Mouse (Mus musculus): ENCODE measurements around the gene Rae1. TPM values are rescaled to one million over a fixed set of nuclear protein-coding genes. Genes with fewer than 3 reads are reported as not detected.
A peak's percentile ranks its signal among the peaks of the same experiment; 100 is the strongest.

The Rae1 gene
- polyA plus RNA-seq, 1 experiment from 2014 or later: 143 TPM

DNA sequence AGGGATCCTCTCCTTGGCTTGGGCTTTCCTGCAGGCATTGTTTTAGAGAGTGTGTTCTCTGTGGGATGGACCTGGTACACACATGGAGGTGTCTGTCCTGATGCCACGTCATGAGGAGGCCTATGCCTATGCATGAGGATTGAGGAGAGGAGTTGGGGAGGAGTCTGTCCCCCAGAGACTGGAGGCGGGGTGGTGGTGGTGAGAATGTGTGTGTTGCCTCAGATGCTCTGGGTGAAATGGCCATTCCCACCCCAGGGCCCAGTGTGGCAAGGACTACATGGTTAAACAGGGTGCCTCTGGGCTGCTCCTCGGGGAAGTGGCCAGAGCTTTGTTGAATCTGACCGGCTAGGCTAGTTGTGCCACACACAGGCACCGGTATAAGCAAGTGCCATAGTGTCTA, 26.4 kb downstream of the Rae1 start:
- ATAC-seq (replicated peaks; ENCODE audit: low FRiP score, low TSS enrichment, low read depth) (no peak), DNase-seq (ENCODE audit: low spot score) (no peak)
- H3K9me3 ChIP-seq (ENCODE audit: control insufficient read depth, low read length): no peaks in the 10 kb centered on the region
- peaks cover 26% of the 10 kb centered on the region for H3K36me3 ChIP-seq (ENCODE audit: control insufficient read depth, insufficient read depth, low read length)
- H3K4me2 ChIP-seq (ENCODE audit: low read length): no peak overlapping the region
- H3K27me3 ChIP-seq (replicated peaks; ENCODE audit: control insufficient read depth, insufficient read depth, low read length): no peaks in the 10 kb centered on the region
- WGBS: 76% methylated on average over 5 of the region's 5 CpGs
- no peak overlapping the region for H3K27ac ChIP-seq (ENCODE audit: low read depth)
- H3K9ac ChIP-seq (ENCODE audit: low read length): no peak overlapping the region
- peaks cover 26% of the 10 kb centered on the region for H3K4me1 ChIP-seq (replicated peaks; ENCODE audit: control insufficient read depth, insufficient read depth, low read length)
- H3K4me3 ChIP-seq (ENCODE audit: low read depth, low read length): no peak overlapping the region

DNA sequence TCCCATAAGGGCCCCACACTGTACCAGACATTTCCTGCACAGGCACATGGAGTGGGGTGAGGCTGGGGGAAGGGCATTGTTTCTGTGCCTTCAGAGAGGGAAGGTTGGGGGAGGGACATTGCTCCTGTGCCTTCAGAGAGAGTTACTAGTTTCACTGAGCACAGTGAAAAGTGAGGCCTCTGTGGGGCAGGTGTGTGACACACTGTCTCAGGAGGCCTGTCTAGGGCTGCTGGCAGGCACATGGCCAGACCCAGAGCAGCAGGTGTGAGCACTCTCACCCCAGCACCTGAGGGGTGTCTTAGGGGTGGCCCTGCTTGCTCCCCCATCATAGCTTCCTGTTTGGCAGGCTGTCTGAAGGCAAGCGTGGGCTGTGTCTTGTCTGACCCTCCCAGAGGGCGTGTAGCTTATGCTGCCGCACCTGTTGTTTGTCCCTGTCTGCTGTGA, 26.8 kb downstream of the Rae1 start:
- H3K9me3 ChIP-seq (ENCODE audit: control insufficient read depth, low read length): no peaks in the 10 kb centered on the region
- H3K36me3 ChIP-seq (ENCODE audit: control insufficient read depth, insufficient read depth, low read length): peaks cover 30% of the 10 kb centered on the region
- ATAC-seq (replicated peaks; ENCODE audit: low FRiP score, low TSS enrichment, low read depth) (0 out of 2 replicates have a peak, but pooled peaks have one; percentile 10), DNase-seq (ENCODE audit: low spot score) (no peak)
- no peak overlapping the region for H3K4me3 ChIP-seq (ENCODE audit: low read depth, low read length)
- 54% methylated on average over 3 of the region's 3 CpGs for WGBS
- no peaks in the 10 kb centered on the region for H3K27me3 ChIP-seq (replicated peaks; ENCODE audit: control insufficient read depth, insufficient read depth, low read length)
- H3K27ac ChIP-seq (ENCODE audit: low read depth): no peak overlapping the region
- H3K9ac ChIP-seq (ENCODE audit: low read length): no peak overlapping the region
- no peak overlapping the region for H3K4me2 ChIP-seq (ENCODE audit: low read length)
- peaks cover 26% of the 10 kb centered on the region for H3K4me1 ChIP-seq (replicated peaks; ENCODE audit: control insufficient read depth, insufficient read depth, low read length)

DNA sequence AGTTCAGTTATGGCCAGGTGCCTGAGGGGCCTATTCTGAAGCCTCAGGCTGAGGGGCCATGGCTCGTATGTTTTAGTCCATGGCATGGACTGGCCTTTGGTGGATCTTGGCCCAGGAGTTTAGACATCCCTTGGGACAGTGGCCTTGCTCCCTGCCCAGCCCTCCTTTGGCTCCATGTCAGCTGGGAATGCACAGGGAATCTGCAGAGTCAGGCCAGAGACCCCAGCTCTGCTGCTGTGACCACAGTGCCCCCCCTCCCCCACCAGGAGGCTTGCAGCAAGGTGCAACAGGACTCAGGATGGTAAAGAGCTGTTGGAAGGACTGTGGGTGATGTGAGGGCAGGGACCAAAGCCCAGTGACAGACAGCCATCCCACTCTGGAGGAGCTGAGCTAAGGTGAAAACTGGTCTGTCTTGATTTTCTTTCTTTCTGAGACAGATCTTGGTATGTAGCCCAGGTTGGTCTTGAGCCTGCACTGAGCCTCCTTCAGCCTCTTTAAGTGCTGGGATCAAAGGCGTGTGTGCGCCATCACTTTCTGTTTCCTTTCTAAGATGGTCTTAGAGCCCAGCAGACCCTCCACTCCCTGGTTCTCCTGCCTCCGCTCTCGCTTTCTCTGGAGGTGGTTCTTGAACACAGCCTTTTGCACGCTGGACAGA, 27.4 kb downstream of the Rae1 start:
- Histone ChIP-seq H3K27me3 (replicated peaks; ENCODE audit: control insufficient read depth, insufficient read depth, low read length) (no peaks in the 10 kb centered on the region), H3K9ac (ENCODE audit: low read length) (no peak overlapping the region), H3K36me3 (ENCODE audit: control insufficient read depth, insufficient read depth, low read length) (peaks cover 36% of the 10 kb centered on the region), H3K27ac (ENCODE audit: low read depth) (no peak overlapping the region), H3K4me3 (ENCODE audit: low read depth, low read length) (no peak overlapping the region), H3K4me1 (replicated peaks; ENCODE audit: control insufficient read depth, insufficient read depth, low read length) (peaks cover 26% of the 10 kb centered on the region), H3K9me3 (ENCODE audit: control insufficient read depth, low read length) (no peaks in the 10 kb centered on the region), H3K4me2 (ENCODE audit: low read length) (no peak overlapping the region)
- DNase-seq (ENCODE audit: low spot score) (no peak), ATAC-seq (replicated peaks; ENCODE audit: low FRiP score, low TSS enrichment, low read depth) (no peak)
- 89% methylated on average over 6 of the region's 6 CpGs for WGBS

DNA sequence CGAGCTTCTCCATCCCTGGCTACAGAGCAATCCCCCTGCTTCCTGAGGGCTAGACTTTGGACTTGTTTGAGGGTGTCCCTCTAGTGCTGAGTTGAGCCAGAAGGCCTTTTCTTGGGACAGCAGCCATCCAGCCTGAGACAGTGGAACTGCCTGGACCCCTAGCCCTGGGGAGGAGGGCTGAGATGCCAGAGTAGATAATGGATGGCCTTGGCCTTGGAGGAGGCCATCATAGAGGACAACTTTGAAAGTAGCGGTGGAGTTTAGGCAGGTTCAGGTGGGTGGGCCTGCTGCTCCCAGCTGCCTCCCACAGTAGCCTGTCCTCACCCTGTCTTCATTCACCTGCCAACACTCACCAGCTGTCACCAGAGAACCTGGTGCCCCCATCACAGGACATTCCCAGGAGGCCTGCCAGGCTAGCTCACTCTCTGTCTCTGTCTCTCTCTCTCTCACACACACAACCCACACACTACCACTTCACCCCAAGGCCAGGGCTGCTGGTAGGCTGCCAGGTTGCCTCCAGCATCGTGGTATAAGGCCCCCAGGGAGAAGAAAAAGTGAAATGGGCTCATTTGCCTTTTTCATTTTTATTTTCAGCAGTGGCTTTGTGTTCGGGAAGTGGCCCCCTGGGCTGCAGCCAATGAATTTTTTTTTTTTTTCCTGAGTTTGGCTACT, 28.0 kb downstream of the Rae1 start:
- Histone ChIP-seq H3K27ac (ENCODE audit: low read depth) (no peak overlapping the region), H3K9me3 (ENCODE audit: control insufficient read depth, low read length) (no peaks in the 10 kb centered on the region), H3K4me3 (ENCODE audit: low read depth, low read length) (no peak overlapping the region), H3K4me2 (ENCODE audit: low read length) (no peak overlapping the region), H3K27me3 (replicated peaks; ENCODE audit: control insufficient read depth, insufficient read depth, low read length) (no peaks in the 10 kb centered on the region), H3K4me1 (replicated peaks; ENCODE audit: control insufficient read depth, insufficient read depth, low read length) (peaks cover 22% of the 10 kb centered on the region), H3K9ac (ENCODE audit: low read length) (no peak overlapping the region), H3K36me3 (ENCODE audit: control insufficient read depth, insufficient read depth, low read length) (peaks cover 39% of the 10 kb centered on the region)
- 73% methylated on average over 4 of the region's 4 CpGs for WGBS
- DNase-seq (ENCODE audit: low spot score) (no peak), ATAC-seq (replicated peaks; ENCODE audit: low FRiP score, low TSS enrichment, low read depth) (no peak)

DNA sequence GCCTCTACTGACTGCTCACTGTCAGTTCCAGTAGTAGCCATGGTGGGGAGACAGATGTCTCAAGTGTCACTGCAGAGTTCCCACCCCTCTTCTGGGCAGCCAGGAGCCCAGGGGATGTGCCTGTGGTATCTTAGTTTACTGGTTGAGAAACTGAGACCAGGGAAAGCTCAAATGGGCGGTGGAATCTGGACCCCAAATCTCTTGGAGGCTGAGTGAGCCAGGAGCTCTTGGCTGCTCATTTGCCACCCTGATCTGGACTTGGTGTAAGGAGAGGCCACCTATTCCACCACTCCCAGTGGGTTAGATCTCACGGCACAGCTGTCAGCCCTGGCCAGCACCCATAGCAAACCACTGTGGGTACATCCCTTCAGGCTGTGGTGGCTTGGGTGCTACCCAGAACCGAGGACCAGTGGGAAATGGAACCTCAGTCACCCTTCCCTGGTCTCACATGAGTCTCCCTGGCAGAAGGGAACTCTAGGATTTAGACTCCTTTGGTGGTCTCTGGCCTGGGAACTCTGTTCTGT, 28.7 kb downstream of the Rae1 start:
- 86% methylated on average over 3 of the region's 3 CpGs for WGBS
- Histone ChIP-seq H3K9ac (ENCODE audit: low read length) (no peak overlapping the region), H3K4me3 (ENCODE audit: low read depth, low read length) (no peak overlapping the region), H3K36me3 (ENCODE audit: control insufficient read depth, insufficient read depth, low read length) (peaks cover 45% of the 10 kb centered on the region), H3K27ac (ENCODE audit: low read depth) (no peak overlapping the region), H3K4me1 (replicated peaks; ENCODE audit: control insufficient read depth, insufficient read depth, low read length) (peaks cover 16% of the 10 kb centered on the region), H3K9me3 (ENCODE audit: control insufficient read depth, low read length) (no peaks in the 10 kb centered on the region), H3K4me2 (ENCODE audit: low read length) (no peak overlapping the region), H3K27me3 (replicated peaks; ENCODE audit: control insufficient read depth, insufficient read depth, low read length) (no peaks in the 10 kb centered on the region)
- DNase-seq (ENCODE audit: low spot score) (no peak), ATAC-seq (replicated peaks; ENCODE audit: low FRiP score, low TSS enrichment, low read depth) (no peak)

DNA sequence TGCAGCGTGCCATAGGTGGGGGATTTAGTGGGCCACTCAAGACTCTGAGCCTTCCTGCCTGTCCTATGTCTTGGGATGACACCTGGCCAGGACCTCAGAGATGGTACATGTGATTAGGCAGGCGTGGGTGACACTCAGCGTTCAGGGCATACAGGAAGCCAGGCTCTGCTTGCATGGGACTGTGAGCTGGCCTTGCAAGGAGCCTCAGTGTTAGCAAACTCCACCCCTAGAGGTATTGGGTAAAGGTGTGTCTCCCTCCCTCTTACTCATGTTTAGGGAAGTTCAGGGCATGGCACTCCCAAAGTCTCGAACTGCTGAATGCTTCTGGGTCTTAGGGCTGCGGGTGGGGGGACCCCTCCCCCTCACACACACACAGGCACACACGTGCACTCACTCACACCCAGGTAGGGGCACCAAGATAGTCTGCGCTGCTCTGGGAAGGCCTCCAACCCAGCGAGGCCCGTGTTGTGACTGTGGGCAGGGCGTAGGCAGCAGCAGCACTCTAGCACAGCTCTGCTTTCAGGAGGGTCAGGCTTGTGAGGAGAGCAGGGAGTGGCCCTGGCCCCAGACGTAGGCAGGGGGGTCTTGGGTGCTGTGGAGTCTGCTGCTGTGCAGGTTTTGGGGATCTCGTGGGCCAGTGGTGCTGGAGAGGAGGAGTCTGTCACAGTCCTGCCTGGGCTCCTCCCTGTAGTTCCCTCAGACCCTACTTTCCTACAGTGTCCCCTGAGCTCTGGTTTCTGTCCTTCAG, 30.8 kb downstream of the Rae1 start:
- Histone ChIP-seq H3K4me3 (ENCODE audit: low read depth, low read length) (no peak overlapping the region), H3K4me1 (replicated peaks; ENCODE audit: control insufficient read depth, insufficient read depth, low read length) (peaks cover 6% of the 10 kb centered on the region), H3K4me2 (ENCODE audit: low read length) (no peak overlapping the region), H3K27ac (ENCODE audit: low read depth) (no peak overlapping the region), H3K27me3 (replicated peaks; ENCODE audit: control insufficient read depth, insufficient read depth, low read length) (no peaks in the 10 kb centered on the region), H3K36me3 (ENCODE audit: control insufficient read depth, insufficient read depth, low read length) (peaks cover 59% of the 10 kb centered on the region), H3K9me3 (ENCODE audit: control insufficient read depth, low read length) (no peaks in the 10 kb centered on the region), H3K9ac (ENCODE audit: low read length) (no peak overlapping the region)
- DNase-seq (ENCODE audit: low spot score) (no peak), ATAC-seq (replicated peaks; ENCODE audit: low FRiP score, low TSS enrichment, low read depth) (no peak)
- WGBS: 67% methylated on average over 12 of the region's 12 CpGs

DNA sequence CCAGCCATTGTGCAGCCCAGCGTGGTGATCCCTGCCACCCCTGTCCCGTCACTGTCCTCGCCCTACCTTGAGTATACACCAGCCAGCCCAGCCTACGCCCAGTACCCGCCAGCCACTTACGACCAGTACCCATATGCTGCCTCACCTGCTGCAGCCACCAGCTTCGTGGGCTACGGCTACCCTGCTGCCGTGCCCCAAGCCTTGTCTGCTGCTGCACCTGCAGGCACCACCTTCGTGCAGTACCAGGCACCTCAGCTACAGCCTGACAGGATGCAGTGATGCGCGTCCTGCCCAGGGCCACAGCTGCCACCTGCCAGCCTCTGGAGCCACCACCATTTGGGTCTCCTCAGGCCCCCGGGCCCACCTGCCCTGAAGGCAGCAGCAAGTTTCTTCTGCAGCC, 33.6 kb downstream of the Rae1 start:
- Histone ChIP-seq H3K36me3 (ENCODE audit: control insufficient read depth, insufficient read depth, low read length) (peaks cover 51% of the 10 kb centered on the region), H3K27ac (ENCODE audit: low read depth) (no peak overlapping the region), H3K4me3 (ENCODE audit: low read depth, low read length) (no peak overlapping the region), H3K9ac (ENCODE audit: low read length) (no peak overlapping the region), H3K9me3 (ENCODE audit: control insufficient read depth, low read length) (no peaks in the 10 kb centered on the region), H3K27me3 (replicated peaks; ENCODE audit: control insufficient read depth, insufficient read depth, low read length) (no peaks in the 10 kb centered on the region), H3K4me2 (ENCODE audit: low read length) (no peak overlapping the region), H3K4me1 (replicated peaks; ENCODE audit: control insufficient read depth, insufficient read depth, low read length) (no peaks in the 10 kb centered on the region)
- DNase-seq (ENCODE audit: low spot score) (no peak), ATAC-seq (replicated peaks; ENCODE audit: low FRiP score, low TSS enrichment, low read depth) (no peak)
- WGBS: 90% methylated on average over 13 of the region's 13 CpGs

DNA sequence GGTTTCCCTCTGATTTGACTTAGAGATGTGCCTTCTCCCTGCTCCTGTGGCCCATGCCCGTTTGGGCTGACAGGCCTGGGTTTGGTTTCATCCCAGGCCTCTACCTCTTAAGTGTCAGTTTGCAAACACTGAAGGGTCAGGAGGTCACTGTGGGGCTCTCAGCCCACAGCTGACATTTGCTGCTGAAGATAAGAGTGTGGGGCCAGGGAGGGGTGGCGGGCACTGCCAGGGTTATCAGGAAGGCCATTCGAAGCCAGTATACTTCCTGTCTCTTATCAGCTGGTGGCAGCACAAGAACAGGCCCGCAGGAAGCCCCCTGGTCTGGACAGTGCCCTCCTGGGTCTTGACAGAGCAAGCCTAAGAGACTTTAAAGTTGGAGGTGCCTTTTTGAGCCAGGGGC, 35.1 kb downstream of the Rae1 start:
- DNase-seq (ENCODE audit: low spot score) (no peak), ATAC-seq (replicated peaks; ENCODE audit: low FRiP score, low TSS enrichment, low read depth) (no peak)
- H3K9me3 ChIP-seq (ENCODE audit: control insufficient read depth, low read length): no peaks in the 10 kb centered on the region

More for the DNA sequence above, 35.1 kb downstream of the Rae1 start:
- H3K36me3 ChIP-seq (ENCODE audit: control insufficient read depth, insufficient read depth, low read length): peaks cover 43% of the 10 kb centered on the region
- H3K27ac ChIP-seq (ENCODE audit: low read depth): no peak overlapping the region
- H3K4me2 ChIP-seq (ENCODE audit: low read length): no peak overlapping the region
- no peak overlapping the region for H3K9ac ChIP-seq (ENCODE audit: low read length)
- no peaks in the 10 kb centered on the region for H3K4me1 ChIP-seq (replicated peaks; ENCODE audit: control insufficient read depth, insufficient read depth, low read length)
- no peak overlapping the region for H3K4me3 ChIP-seq (ENCODE audit: low read depth, low read length)
- WGBS: 35% methylated on average over 4 of the region's 4 CpGs
- H3K27me3 ChIP-seq (replicated peaks; ENCODE audit: control insufficient read depth, insufficient read depth, low read length): no peaks in the 10 kb centered on the region
